Mouse (Mus musculus) olfactory bulb, adult 2 months (tissue): Measurements from ENCODE around the gene Calcrl.
"Not testable (repeated sequence)": the region's sequence is repeated elsewhere in the genome, so short reads cannot be mapped to it uniquely, and the experiment has no call there.

Experiments
- CTCF ChIP-seq: fragments of 200-500 bp; IDR thresholded peaks from 2 replicates; pipeline ENCODE4 v1.5.1; 2012; ENCODE audit warnings: low read depth, mild to moderate bottlenecking, low read length, moderate library complexity; ENCODE audit not compliant: insufficient read depth
- POLR2A ChIP-seq: fragments of 200-500 bp; IDR thresholded peaks from 2 replicates; pipeline ENCODE4 v1.6.1; 2012; ENCODE audit warnings: mild to moderate bottlenecking, low read depth, low read length, moderate library complexity; ENCODE audit not compliant: insufficient read depth

- TF ChIP-seq POLR2A, CTCF: not testable (repeated sequence)
These were observed 36.7 kb downstream of the Calcrl start for GRCm38 (mm10) chr2:84388537-84388936.
